Mouse (Mus musculus): ENCODE measurements around the gene Ryr3. TPM values are rescaled to one million over a fixed set of nuclear protein-coding genes. Genes with fewer than 3 reads are reported as not detected.

Ryr3 gene
- polyA plus RNA-seq, 2 experiments: under 0.01 TPM; not detected in 1

DNA sequence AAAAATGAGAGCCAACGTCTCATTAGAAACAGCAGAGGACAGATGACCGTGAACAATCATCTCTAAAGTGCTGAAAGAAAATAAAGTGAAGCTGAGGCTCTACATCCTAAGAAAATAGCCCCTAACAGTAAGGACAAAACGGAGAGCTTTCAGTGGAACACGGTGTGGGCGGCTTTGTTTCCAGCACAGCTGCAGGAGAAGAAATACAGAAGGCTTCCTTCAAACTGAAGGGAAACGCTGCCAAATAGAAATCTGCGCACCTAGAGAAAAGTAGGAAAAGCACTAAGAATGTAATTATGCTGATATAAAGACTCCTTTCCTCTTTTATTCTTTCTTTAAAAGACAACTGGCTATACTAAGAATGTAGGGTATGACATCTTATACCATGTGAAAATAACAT is 197.0 kb downstream of the Ryr3 start:
- Histone ChIP-seq H3K9ac (replicated peaks) (no peak overlapping the region), H3K27ac (no peak overlapping the region), H3K36me3 (replicated peaks; ENCODE audit: control insufficient read depth, insufficient read depth, low read depth) (no peaks in the 10 kb centered on the region), H3K27me3 (ENCODE audit: control insufficient read depth, insufficient read depth, low read length) (no peaks in the 10 kb centered on the region), H3K4me1 (replicated peaks; ENCODE audit: control insufficient read depth in 2 of 2, insufficient read depth in 2 of 2, low read length in 1 of 2) (no peaks in the 10 kb centered on the region), H3K9me3 (ENCODE audit: control insufficient read depth, low read length) (no peaks in the 10 kb centered on the region), H3K4me3 (ENCODE audit: insufficient read depth in 1 of 2, low read depth in 2 of 2, low read length in 2 of 2) (no peak overlapping the region), H3K4me2 (ENCODE audit: low read depth) (no peak overlapping the region)
- DNase-seq (ENCODE audit: low read depth in 3 of 3, low spot score in 3 of 3) (no peak), ATAC-seq (ENCODE audit: insufficient read depth) (no peak)
- TF ChIP-seq EP300 (IDR thresholded peaks at IDR 0.05; ENCODE audit: low read depth) (no peak), CTCF (IDR thresholded peaks at IDR 0.05; ENCODE audit: low read depth) (no peak)
- WGBS (ENCODE audit: insufficient replicate concordance): 64% methylated on average over 7 of the region's 7 CpGs

DNA sequence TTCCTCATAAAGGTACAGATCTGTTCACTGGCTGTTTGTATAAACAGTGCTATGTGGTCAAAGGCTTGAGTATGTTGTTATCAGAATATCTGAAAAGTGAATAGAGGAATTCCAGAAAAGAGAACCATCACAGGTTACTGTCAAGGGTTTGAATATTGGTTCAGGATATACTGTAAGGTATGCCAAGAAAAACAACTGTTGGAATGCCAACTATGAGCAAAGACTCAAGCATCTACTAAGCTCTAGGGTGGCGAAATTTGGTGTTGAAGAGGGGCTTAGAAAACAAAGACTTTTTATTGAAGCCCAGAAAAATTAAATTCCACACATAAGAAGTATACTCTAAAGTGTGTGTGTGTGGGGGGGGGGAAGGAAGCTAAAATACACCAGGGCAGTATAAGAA is 198.6 kb downstream of the Ryr3 start:
- 26% methylated on average over 1 of the region's 1 CpGs for WGBS (ENCODE audit: insufficient replicate concordance)
- Histone ChIP-seq H3K4me3 (ENCODE audit: insufficient read depth in 1 of 2, low read depth in 2 of 2, low read length in 2 of 2) (no peak overlapping the region), H3K4me2 (ENCODE audit: low read depth) (no peak overlapping the region), H3K9ac (replicated peaks) (no peak overlapping the region), H3K27ac (no peak overlapping the region), H3K27me3 (ENCODE audit: control insufficient read depth, insufficient read depth, low read length) (no peaks in the 10 kb centered on the region), H3K36me3 (replicated peaks; ENCODE audit: control insufficient read depth, insufficient read depth, low read depth) (no peaks in the 10 kb centered on the region), H3K4me1 (replicated peaks; ENCODE audit: control insufficient read depth in 2 of 2, insufficient read depth in 2 of 2, low read length in 1 of 2) (no peaks in the 10 kb centered on the region), H3K9me3 (ENCODE audit: control insufficient read depth, low read length) (no peaks in the 10 kb centered on the region)
- TF ChIP-seq EP300 (IDR thresholded peaks at IDR 0.05; ENCODE audit: low read depth) (no peak), CTCF (IDR thresholded peaks at IDR 0.05; ENCODE audit: low read depth) (no peak)
- ATAC-seq (ENCODE audit: insufficient read depth): no peak
- DNase-seq (ENCODE audit: low read depth in 3 of 3, low spot score in 3 of 3): no peak

DNA sequence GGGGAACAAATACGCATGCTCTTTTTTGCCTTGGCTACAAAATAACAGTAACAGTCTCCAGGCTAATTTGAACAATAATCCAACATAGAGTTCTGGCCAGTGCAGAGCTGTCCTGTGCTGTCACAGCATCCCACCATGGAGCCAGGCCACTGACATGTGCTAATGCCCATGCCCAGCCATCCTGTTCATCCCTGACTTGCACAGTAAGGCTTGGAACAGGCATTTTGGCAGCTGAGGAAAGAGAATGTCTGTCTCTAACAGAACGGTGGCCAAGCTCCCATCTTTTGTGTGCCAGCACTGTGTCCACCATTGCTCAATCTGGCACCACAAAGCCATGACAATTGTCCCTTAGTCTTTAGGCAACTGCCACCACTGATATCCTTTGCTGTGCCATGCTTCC is 200.7 kb downstream of the Ryr3 start:
- Histone ChIP-seq H3K4me3 (ENCODE audit: insufficient read depth in 1 of 2, low read depth in 2 of 2, low read length in 2 of 2) (no peak overlapping the region), H3K9ac (replicated peaks) (no peak overlapping the region), H3K4me2 (ENCODE audit: low read depth) (no peak overlapping the region), H3K9me3 (ENCODE audit: control insufficient read depth, low read length) (no peaks in the 10 kb centered on the region), H3K4me1 (replicated peaks; ENCODE audit: control insufficient read depth in 2 of 2, insufficient read depth in 2 of 2, low read length in 1 of 2) (no peaks in the 10 kb centered on the region), H3K27me3 (ENCODE audit: control insufficient read depth, insufficient read depth, low read length) (no peaks in the 10 kb centered on the region), H3K36me3 (replicated peaks; ENCODE audit: control insufficient read depth, insufficient read depth, low read depth) (no peaks in the 10 kb centered on the region), H3K27ac (no peak overlapping the region)
- 52% methylated on average over 2 of the region's 2 CpGs for WGBS (ENCODE audit: insufficient replicate concordance)
- ATAC-seq (ENCODE audit: insufficient read depth) (no peak), DNase-seq (ENCODE audit: low read depth in 3 of 3, low spot score in 3 of 3) (no peak)
- no peak for TF ChIP-seq CTCF (IDR thresholded peaks at IDR 0.05; ENCODE audit: low read depth)
- TF ChIP-seq EP300 (IDR thresholded peaks at IDR 0.05; ENCODE audit: low read depth): no peak

- no peak overlapping the region for H3K4me2 ChIP-seq (ENCODE audit: low read depth)
- WGBS (ENCODE audit: insufficient replicate concordance): 52% methylated on average over 11 of the region's 11 CpGs
- H3K9ac ChIP-seq (replicated peaks): no peak overlapping the region
- H3K9me3 ChIP-seq (ENCODE audit: control insufficient read depth, low read length): no peaks in the 10 kb centered on the region
- H3K27ac ChIP-seq: no peak overlapping the region
- no peak for DNase-seq (ENCODE audit: low read depth in 3 of 3, low spot score in 3 of 3)
- no peaks in the 10 kb centered on the region for H3K36me3 ChIP-seq (replicated peaks; ENCODE audit: control insufficient read depth, insufficient read depth, low read depth)
- no peaks in the 10 kb centered on the region for H3K27me3 ChIP-seq (ENCODE audit: control insufficient read depth, insufficient read depth, low read length)
- no peaks in the 10 kb centered on the region for H3K4me1 ChIP-seq (replicated peaks; ENCODE audit: control insufficient read depth in 2 of 2, insufficient read depth in 2 of 2, low read length in 1 of 2)
- no peak for ATAC-seq (ENCODE audit: insufficient read depth)
- H3K4me3 ChIP-seq (ENCODE audit: insufficient read depth in 1 of 2, low read depth in 2 of 2, low read length in 2 of 2): no peak overlapping the region
- TF ChIP-seq CTCF (IDR thresholded peaks at IDR 0.05; ENCODE audit: low read depth) (no peak), EP300 (IDR thresholded peaks at IDR 0.05; ENCODE audit: low read depth) (no peak)
Observed at GRCm38 (mm10) chr2:113008961-113009740, 207.7 kb downstream of the Ryr3 start.

GRCm38 (mm10) chr2:112998498-112998897 is 218.4 kb downstream of the Ryr3 start:
- no peaks in the 10 kb centered on the region for H3K36me3 ChIP-seq (replicated peaks; ENCODE audit: control insufficient read depth, insufficient read depth, low read depth)
- DNase-seq (ENCODE audit: low read depth in 3 of 3, low spot score in 3 of 3): no peak
- H3K4me2 ChIP-seq (ENCODE audit: low read depth): no peak overlapping the region
- no peak overlapping the region for H3K9ac ChIP-seq (replicated peaks)
- no peaks in the 10 kb centered on the region for H3K4me1 ChIP-seq (replicated peaks; ENCODE audit: control insufficient read depth in 2 of 2, insufficient read depth in 2 of 2, low read length in 1 of 2)
- TF ChIP-seq CTCF (IDR thresholded peaks at IDR 0.05; ENCODE audit: low read depth) (no peak), EP300 (IDR thresholded peaks at IDR 0.05; ENCODE audit: low read depth) (no peak)
- H3K27ac ChIP-seq: no peak overlapping the region
- H3K27me3 ChIP-seq (ENCODE audit: control insufficient read depth, insufficient read depth, low read length): no peaks in the 10 kb centered on the region
- no peaks in the 10 kb centered on the region for H3K9me3 ChIP-seq (ENCODE audit: control insufficient read depth, low read length)
- WGBS (ENCODE audit: insufficient replicate concordance): 69% methylated on average over 3 of the region's 3 CpGs
- no peak for ATAC-seq (ENCODE audit: insufficient read depth)
- H3K4me3 ChIP-seq (ENCODE audit: insufficient read depth in 1 of 2, low read depth in 2 of 2, low read length in 2 of 2): no peak overlapping the region
